Mouse (Mus musculus) gastrocnemius, adult 8-10 months (tissue): ENCODE data around the gene Mbtps1. TPM values are rescaled to one million over a fixed set of nuclear protein-coding genes. Genes with fewer than 3 reads are reported as not detected.

ENCODE experiments used
- DNase-seq, 2 experiments: peaks; one replicate each; pipeline ENCODE4 v3.0.0; 2022; ENCODE audit warnings: low spot score in 2 of 2
- total RNA-seq, 4 experiments: library from RNA; stranded (reverse); gene quantifications; 2 replicates each; pipeline ENCODE4 v1.2.4; 2022

Gene Mbtps1
- total RNA-seq, 4 experiments from 2014 or later, result 18.1 to 24.4 (median 22.5) TPM

DNA sequence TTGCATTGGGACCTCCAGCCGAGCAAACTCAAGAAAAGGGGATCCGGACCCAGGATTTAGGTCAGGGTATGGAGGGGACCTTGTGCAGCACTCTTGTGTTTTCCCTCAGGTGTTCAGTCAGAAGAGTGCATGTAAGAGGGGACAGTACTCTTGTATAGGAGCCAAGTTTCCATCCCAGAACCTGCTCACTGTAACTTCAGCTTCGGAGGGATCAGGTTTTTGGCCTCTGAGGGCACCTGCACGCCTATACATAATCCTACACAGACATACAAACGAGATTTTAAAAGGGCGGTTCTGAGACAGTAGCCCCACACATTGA lies 826 bp upstream of the Mbtps1 start:
- no peak for DNase-seq

DNA sequence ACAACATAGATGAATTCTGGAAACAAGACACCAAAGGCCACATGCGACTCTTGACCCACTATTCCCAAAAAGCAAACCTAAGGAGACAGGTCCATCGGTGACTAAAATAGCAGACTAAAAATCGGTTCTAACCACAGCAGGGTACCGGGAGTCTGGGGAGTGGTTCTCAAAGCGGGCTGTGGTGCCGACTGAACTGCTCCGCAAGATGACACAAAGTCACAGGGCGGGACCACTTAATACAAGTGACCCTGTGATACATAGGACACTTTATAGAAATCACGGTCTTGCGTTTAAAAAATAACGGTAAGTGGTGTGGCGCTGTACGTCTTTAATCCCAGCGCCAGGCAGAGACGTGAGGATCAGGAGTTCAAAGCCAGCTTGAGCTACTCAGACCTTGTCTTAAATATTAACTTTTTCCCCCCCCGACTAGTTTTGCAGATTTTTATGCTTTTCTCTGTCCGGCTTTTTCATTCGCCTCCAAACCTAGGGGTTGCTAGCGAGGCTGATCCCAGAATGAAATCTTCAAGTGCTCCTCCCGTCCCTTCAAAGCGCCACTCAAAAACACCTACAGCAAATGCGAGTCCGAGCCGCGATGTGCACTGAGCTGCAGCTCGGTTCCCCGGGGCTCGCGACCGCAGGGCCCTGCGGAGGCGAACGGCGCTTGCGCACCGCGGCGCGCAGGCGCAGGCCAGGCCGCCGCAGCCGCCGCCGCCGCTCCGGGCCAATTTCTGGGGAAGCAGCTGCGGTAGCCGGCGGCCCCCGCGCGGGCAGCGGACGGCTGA lies 523 bp downstream of the Mbtps1 start:
- DNase-seq, result no peak

DNA sequence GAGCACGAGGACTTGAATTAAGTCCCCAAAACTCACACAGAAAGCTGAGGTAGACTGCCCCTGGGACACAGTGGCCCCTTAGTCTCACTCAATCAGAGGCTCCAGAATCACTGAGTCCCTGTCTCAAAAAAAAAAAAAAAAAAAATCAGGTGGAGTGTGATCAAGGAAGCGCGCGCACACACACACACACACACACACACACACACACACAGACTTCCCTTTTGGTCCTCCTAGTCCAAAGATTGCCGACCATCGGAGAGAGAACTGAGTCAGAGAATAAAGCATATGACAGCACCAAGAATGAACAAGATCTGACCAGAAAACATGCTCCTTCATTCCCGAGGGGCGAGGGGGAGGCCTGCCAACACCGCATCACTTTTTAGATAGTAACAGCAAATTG lies 1.4 kb downstream of the Mbtps1 start:
- no peak for DNase-seq

DNA sequence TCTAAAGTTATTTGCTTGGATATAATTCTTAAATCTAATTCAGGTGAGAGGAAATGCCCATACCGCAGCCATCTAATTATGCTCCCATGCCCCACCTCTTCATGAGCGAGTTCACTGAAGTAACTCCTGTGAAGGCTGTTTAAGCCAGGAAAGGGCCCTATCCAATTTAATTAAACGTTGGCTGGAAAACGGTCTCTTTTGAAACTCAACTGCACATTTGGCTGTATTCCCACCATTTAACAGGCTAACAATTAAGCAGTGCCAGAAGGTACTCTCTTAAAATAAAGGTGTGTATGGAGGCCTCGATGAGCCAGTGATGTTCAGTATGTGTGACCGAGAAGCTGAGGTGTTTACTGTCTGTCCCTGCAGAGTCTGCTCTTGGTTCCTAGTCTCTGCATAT lies 2.7 kb downstream of the Mbtps1 start:
- DNase-seq, result no peak

DNA sequence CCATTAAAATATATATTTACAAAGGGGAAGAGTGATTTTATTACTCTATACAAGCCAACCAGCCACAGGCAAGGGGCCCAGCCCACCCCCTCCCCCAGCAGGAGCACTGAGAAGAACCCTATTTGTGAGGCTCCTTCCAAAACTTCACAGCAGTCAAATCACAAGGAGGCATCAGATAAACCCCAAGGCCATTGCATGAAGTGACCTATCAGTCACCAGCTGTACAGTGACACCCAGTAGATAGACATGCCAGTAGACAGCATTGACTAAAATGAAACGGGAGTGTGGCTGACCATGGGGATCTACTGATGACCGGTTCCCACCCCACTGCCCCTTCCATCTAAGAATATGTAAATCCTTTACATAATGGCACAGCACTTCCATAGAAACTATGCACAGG lies 5.6 kb downstream of the Mbtps1 start:
- no peak for DNase-seq

DNA sequence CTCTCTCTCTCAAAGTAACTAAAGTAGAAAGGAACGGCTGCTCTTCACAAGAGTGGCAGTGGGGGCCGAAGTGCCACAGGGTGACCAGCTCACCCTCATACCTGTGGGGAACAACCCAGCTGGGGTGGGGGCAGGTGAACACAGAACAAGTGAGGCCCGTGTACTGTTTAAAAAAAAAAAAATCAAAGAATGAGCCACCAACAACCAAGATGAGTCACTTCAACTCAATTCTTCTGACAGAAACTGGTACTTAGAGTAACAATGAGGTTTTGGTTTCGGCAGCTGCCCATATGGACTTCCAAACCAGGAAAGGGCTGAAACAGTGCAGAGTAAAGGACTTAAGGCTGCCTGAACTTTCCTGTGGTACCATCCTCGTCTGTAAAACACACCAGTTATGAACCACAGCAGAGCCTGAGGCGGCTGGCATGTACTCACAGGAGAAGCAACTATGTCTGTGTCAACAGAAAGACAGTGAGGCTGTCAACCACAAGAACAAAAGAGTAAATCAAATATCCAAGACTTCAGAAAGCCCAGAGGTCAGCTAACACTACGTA lies 9.9 kb downstream of the Mbtps1 start:
- no peak for DNase-seq

DNA sequence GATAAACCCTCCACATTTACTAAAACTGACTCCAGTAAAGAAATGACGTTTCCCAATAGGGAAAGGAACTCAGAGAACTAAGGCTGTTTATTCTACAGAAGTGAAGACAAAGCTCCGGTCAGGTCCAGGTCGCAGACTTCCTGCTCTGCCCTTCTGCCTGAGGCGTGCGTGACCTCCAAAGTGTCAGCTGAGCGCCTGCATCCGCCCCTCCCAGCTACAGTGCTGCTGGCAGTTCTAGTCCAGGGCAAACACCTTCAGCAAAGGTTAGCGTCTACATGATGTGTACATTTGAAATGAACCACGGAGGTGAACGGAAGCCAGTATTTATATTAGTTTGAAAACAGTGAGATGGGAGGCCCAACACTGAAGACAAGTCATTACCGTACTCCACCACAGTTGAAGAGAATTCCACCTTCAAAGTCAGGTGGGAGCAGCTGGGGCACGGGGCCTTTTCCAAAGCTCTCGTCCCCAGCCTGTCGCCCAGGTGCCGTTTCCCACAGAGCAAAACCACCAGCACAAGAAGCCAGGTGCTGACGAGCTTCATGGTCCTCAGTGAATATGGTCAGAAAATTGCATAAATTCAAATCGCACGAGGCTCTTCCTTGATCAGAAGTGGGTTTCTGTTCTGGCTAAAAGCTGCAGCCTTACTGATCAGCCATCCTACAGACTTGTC lies 11.4 kb downstream of the Mbtps1 start:
- no peak for DNase-seq

DNA sequence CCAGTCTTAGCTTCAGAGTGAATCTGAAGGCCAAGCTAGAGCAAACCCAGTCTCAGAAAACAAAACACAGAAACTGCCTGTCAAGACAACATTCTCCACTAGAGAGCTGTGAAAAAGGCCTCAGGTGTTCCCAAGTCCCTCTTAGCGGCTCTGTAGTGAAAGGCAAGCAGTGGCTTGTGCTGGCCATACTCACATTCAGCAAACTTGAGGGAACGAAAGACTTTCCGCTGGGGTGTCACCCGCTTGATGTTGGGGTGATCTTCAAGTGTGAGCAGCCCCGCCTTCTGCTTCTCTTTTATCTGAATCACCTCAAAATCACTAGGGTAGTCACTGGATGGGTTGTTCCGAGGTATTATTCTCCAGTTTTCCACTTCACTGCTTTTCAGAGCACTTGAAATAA lies 12.7 kb downstream of the Mbtps1 start:
- DNase-seq, result no peak

DNA sequence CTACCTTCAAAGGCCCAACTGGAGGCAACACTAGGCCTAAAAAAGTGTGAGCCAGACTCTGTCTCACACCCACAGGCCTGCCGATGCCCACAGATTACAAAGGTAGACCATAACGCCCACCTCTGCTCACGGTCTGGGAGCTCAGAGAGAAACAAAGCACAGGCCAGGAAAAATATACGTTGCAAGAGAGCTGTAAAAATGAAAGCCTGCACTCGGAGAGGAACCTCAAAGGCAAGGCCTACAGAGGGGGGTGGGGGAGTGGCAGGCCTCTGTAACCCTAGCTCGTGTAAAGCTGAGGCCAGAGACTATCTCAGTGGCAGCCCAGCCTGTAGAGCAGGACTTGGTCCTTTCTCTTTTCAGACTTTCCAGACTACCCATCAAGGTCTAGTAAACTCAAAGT lies 13.4 kb downstream of the Mbtps1 start:
- DNase-seq, result no peak

DNA sequence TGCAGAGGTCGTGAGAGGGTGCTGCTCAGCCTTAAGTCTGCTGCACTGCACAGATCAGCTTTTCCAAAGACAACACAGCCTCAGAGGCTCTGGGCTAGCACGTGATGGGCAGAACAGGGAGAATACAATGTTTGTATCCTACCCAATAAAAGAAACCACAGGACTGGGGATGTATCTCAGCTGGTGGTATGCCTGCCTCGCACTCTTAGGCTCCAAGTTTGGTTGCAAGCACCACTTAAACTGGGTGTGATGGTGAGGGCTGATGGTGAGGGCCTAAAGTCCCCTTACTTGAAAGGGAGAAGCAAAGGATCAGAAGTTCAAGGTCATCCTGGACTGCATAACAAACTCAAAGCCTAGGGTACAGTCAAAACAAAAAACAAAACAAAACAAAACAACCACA lies 13.9 kb downstream of the Mbtps1 start:
- DNase-seq, result no peak

DNA sequence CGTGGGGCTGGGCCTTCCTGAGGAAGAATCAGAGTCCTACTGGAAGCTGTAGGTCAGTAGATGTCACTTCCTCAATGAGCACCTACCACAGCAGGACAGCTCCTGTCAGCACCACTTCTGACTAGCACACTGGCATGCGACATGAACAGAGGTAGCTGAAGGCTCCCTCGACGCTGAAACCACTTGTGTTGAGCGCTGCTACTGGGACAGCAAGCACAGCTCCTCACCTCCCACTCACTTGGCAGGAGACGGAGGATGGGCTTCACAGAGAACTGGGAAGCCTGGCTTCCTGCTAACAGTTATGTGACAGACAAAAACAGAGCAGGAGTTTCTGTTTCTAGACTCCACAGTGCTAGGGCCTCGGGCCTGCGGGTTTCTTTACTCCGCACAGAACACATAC lies 26.6 kb downstream of the Mbtps1 start:
- DNase-seq, result no peak

DNA sequence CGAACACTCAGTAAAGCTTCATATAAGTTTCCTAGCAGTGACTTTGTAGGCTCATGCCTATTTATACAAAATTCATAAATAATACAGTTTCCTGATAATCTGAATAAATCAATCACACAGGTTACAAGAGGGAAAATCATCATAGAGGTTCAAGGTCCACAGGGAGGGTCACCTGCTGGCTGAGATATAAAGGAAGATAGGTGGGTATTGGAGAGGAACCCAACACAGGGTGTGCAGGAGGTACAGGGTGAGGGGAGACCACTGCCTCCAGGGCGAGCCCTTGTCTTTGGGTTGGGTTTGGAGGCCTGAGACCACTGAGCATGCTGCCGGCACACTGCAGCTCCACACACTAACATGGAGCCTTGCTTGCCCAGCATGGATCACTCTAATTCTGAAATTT lies 27.1 kb downstream of the Mbtps1 start:
- no peak for DNase-seq

DNA sequence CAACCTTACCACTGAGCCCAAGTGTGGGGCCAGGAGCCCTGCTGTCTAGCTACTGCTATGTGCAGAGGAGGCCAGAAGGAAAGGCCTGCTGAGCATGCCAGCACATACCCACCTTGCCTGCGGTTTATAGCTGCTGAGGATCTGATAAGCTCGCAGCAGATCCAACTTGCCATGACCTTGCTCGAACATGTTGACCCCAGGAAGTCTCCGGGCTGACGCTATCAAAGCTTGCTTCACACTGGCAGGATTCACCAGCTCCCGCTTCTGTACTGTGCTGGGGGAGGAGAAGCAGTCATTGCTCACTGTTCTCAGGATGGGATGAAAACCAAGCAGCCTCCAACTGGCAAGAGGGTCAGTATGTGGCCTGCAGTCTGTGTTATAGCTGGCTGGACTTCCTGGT lies 27.6 kb downstream of the Mbtps1 start:
- DNase-seq, result no peak

DNA sequence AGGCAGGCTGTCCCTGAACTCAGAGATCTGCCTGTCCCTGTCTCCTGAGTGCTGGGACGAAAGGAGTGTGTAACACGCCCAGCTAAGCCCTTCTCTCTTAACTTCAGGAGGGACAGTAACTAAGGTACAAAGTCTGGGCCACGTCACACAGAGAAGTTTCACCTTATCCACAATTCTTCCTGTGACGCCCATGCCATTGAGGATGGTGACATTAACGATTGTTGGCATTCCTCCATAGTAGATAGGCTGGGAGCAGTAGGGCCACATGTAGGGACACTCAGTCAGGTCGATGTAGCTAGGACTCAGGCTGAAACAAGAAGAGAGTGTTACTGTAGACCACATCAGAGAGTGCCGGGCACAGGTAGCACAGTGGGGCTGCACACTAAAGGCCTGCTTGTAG lies 29.8 kb downstream of the Mbtps1 start:
- no peak for DNase-seq

DNA sequence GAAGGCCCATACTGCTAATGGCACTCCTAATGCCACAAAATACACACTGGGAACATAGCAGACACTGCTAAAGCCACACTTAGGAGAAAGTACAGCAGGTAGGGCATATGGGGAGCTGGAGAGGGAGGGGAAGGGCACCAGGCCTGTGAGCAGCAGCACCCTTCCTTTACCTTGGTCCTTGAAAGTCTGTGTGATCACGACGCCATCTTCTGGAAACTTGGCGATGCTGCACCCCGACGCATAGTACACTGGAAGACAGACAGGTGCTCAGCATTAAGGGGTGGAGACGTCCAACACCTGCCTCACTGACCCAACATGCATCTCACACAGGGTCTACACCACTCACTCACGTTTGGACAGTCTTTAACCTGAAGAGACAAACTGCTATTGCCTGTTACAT lies 38.4 kb downstream of the Mbtps1 start:
- no peak for DNase-seq

DNA sequence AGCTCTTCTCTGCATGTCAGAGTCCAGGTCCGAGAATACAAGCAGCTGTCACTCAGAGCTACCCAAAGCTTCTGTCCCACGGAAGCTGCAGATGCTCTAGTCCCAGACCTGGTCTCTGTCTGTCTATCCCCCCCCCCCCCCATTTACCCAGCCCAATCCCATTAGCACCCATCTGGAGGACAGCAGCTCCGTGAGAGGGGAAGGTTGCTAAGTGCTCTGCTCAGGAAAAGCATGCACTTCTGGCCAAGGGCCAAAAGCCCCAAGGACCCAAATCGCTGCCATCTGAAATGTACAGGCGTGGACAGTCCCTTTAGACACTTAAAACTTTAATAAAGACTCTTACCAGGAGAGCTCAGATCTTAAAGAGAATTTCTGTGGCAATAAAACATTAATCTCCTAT lies 41.9 kb downstream of the Mbtps1 start:
- no peak for DNase-seq

DNA sequence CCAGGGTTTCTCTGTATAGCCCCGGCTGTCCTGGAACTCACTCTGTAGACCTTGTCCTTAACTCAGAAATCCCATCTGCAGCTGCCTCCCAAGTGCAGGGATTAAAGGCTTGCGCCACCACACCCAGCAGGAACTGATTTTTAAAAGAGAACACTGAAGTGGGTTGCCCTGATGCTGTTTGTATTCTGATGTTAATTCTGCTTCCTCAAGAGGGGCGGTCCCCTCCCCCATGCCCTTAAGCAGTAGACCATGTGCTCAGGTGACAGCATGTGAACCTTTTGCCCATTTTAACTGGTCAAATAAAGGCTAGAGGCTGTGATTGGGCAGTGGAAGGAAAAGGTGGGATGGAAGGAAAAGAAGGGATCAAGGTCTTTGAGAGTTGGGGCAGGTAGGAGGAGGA lies 42.8 kb downstream of the Mbtps1 start:
- DNase-seq, result no peak

DNA sequence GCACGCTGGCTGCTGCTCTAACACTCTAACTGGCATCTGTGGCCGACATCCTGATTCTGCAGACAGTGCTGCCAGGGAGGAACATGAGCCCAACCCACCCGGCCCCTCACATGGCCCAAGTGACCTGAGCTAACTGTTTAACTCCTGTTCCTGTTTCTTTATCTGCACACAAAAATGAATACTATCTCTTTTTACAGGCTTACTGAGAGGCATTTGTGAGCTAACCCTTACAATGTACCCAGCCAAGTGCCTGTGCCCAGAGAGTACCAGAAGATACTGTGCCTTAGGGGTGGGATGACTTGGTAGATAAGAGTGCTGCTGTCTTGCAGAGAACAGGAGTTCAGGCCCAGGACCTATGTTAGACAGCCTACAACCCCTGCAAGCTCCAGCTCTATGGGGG lies 43.6 kb downstream of the Mbtps1 start:
- no peak for DNase-seq

DNA sequence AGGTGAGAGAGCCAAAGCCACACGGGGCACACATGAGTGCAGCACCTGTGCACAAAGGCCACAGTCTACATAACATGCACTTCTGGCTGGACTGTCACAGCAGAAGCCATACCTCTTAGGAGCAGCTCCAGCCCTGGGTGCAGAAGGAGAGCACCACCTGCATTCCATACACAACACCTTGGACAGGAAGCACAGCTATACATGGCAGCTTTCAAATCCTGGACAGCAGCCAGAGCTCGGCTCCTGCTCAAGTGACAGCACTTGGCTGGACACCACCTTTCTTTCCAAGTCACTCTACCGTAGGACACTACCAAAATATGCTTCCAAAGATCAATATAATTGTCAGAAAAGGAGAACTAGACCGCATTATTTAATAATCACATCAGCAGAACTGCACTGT lies 45.1 kb downstream of the Mbtps1 start:
- no peak for DNase-seq

DNA sequence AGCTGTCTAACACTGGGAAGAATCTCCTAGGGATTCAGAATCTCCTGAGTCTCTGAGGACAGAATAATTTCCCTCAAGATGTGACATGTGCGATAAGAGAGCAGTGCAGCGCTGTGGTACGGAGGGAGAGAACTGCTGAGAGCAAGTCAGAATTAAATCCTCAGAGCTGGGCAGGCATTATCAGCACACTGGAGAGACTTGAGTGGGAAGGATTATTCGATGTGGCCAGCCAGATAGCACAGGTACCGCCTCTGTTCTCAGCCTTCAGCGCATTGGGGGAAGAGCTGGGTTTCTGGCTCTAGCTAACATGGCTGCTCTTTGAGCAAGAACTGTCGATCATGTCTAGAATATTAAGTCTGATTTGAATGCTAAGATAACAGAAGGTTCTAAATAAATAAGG lies 46.8 kb downstream of the Mbtps1 start:
- no peak for DNase-seq

DNA sequence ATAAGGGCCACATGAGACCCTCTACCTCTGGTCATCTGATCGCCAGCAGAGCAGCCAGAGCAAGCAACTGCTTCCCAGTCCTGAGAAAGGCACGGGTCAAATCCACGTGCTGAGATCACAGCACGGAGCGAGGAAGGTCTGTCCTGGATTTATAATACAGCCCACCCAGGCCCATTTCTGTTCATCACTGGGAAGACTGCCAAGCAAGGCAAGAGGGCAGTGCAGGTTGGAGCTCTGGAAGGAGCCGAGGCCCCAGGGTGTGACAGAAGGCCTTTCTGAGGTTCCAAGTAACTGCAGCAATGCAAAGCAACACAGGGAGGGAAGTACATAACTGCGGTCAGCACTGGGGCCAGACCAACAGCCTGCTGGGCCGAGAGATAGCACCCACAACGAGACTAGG lies 48.1 kb downstream of the Mbtps1 start:
- no peak for DNase-seq

DNA sequence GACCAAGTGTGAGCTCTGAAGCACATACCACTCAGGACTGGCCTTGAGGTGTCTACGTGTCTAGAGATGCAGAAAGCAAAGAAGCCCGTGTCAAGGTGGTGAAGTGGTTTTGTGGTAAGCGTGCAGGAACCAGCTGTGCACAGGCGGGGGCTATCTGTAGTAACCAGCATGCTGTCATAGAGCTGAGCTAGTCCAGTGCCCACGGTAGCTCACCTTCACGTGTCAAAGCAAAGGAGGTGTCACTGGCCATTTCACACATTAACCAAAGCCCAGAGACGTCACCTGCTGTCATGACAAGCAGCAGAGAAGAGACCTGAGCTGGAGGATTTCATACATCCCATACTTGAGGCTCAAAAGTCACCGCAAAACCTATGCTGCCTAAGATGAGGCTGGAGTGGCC lies 52.4 kb downstream of the Mbtps1 start:
- no peak for DNase-seq

DNA sequence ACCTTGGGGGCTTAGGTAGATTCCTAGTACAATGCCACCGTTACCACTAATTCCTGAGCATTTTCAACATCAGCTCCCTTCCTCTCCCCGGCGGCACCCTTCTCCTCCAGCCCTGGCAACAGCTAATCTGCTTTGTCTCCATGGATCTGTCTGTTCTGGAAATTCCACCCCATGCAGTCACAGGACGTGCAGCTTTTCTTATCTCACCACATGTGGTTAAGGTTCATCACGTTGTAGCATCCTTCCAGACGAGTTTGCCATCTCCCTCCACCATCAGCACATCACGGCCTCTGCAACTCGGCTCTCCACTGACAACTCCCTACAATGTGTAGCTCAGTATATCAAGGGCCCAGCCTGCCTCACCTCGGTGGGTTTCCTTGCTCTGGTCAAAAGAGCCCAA lies 53.0 kb downstream of the Mbtps1 start:
- no peak for DNase-seq
